Mouse (Mus musculus) right cerebral cortex, adult 2 months (tissue): ENCODE results near the gene Zbtb8b.
"Not testable (repeated sequence)": the region's sequence is repeated elsewhere in the genome, so short reads cannot be mapped to it uniquely, and the experiment has no call there.

Source experiments
- DNase-seq, 2 experiments: peaks; one replicate each; pipeline ENCODE4 v3.0.0; 2021 to 2022; ENCODE audit warnings: low spot score in 2 of 2

Gene Zbtb8b

GRCm38 (mm10) chr4:129416478-129416877 lies 24.2 kb downstream of the Zbtb8b start:
- DNase-seq = no peak

- no peak for DNase-seq
Observed at GRCm38 (mm10) chr4:129415892-129416291, 24.8 kb downstream of the Zbtb8b start.

- no peak for DNase-seq
Observed at GRCm38 (mm10) chr4:129410991-129411390, 29.7 kb downstream of the Zbtb8b start.

GRCm38 (mm10) chr4:129410532-129410931 lies 30.1 kb downstream of the Zbtb8b start:
- DNase-seq = not testable (repeated sequence)

GRCm38 (mm10) chr4:129406447-129406846 lies 34.2 kb downstream of the Zbtb8b start:
- DNase-seq = peak; percentile 17 to 35

- no peak for DNase-seq
Observed at GRCm38 (mm10) chr4:129399813-129400212, 40.8 kb downstream of the Zbtb8b start.

GRCm38 (mm10) chr4:129396960-129397359 lies 43.7 kb downstream of the Zbtb8b start:
- no peak for DNase-seq

GRCm38 (mm10) chr4:129394089-129394870 lies 46.4 kb downstream of the Zbtb8b start:
- DNase-seq = no peak

GRCm38 (mm10) chr4:129390936-129391557 lies 49.6 kb downstream of the Zbtb8b start:
- DNase-seq = no peak

GRCm38 (mm10) chr4:129390216-129390743 lies 50.4 kb downstream of the Zbtb8b start:
- DNase-seq = no peak

- no peak for DNase-seq
Observed at GRCm38 (mm10) chr4:129388404-129388803, 52.2 kb downstream of the Zbtb8b start.

- DNase-seq = no peak
Observed at GRCm38 (mm10) chr4:129386989-129387388, 53.7 kb downstream of the Zbtb8b start.

GRCm38 (mm10) chr4:129386269-129386946 lies 54.2 kb downstream of the Zbtb8b start:
- DNase-seq = no peak

- no peak for DNase-seq
Observed at GRCm38 (mm10) chr4:129385685-129386084, 55.0 kb downstream of the Zbtb8b start.

GRCm38 (mm10) chr4:129384440-129384839 lies 56.2 kb downstream of the Zbtb8b start:
- no peak for DNase-seq

- DNase-seq = no peak
Observed at GRCm38 (mm10) chr4:129383586-129383985, 57.1 kb downstream of the Zbtb8b start.

GRCm38 (mm10) chr4:129382488-129382887 lies 58.2 kb downstream of the Zbtb8b start:
- DNase-seq = no peak

- DNase-seq = no peak
Observed at GRCm38 (mm10) chr4:129382029-129382428, 58.6 kb downstream of the Zbtb8b start.

GRCm38 (mm10) chr4:129381148-129381547 lies 59.5 kb downstream of the Zbtb8b start:
- DNase-seq = no peak

GRCm38 (mm10) chr4:129379805-129380204 lies 60.8 kb downstream of the Zbtb8b start:
- DNase-seq = no peak

GRCm38 (mm10) chr4:129377601-129378390 lies 62.9 kb downstream of the Zbtb8b start, which contains the start of gene Zbtb8a:
Gene Zbtb8a (minus strand): TSS chr4:129378116.
- DNase-seq = peak; percentile 21 to 38
